Mouse (Mus musculus): ENCODE measurements around the gene Kat2b. TPM values are rescaled to one million over a fixed set of nuclear protein-coding genes. Genes with fewer than 3 reads are reported as not detected.
A peak's percentile ranks its signal among the peaks of the same experiment; 100 is the strongest.
"Not testable (repeated sequence)": the region's sequence is repeated elsewhere in the genome, so short reads cannot be mapped to it uniquely, and the experiment has no call there.

Kat2b gene
- total RNA-seq, 2 experiments from 2014 or later: 19.8 to 23.6 TPM

DNA sequence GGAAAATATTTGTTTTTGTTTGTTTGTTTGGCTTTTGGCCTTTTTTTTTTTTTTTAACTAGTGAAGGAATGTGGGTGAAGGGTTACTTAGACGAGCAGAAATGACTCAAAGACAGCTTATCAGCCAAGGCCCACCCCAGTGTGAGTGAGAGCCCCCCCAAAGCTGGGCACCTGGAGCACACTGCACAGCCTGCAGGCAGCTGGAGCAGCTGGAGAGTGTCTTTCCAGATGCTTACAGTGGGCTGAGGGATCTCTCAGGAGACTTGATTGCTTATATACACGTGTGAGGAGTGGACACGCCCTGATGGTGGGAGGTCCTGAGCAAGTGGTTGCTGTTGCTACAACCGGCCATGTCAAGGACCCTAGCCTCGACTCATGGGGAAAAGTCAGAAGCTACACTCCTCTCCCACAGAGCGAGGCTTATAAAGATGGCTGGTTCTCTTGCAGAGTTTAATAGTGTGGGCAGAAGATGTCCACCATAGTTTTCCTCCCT, 89.8 kb downstream of the Kat2b start:
- no peak for ATAC-seq (replicated peaks; ENCODE audit: poor library complexity)

DNA sequence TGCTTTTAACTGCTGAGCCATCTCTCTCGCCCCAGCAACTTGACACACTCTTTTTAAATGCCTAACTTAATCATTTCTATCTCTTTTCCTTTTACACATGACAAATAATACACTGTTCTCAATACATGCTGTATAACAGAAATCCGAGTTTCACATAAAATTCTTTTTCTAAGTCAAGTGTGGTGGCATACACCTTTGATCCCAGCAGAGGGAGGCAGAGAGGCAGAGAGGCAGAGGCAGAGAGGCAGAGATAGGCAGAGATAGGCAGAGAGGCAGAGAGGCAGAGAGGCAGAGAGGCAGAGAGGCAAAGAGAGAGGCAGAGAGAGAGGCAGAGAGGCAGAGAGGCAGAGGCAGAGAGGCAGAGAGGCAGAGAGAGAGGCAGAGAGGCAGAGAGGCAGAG, 90.7 kb downstream of the Kat2b start:
- peak; percentile 87 for ATAC-seq (replicated peaks; ENCODE audit: poor library complexity)

DNA sequence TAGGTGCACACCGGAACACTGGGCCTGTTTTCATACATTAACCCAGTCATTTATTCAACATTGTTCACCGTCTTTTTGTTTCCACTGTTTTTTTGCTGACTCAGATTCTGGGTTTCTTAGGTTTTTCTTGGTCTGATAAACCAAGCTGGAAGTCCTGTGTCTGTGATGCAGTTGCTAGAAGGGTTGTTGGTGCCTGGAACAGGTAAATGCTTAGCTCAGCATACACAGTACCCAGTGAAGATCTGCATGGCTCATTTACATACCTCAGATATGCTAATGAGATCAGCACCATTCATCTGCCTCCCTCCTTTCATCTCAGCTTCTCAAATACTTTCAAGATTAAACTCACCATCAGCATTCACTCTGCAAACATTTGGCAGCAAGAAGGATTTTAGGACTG, 92.0 kb downstream of the Kat2b start:
- ATAC-seq (replicated peaks; ENCODE audit: poor library complexity): no peak

DNA sequence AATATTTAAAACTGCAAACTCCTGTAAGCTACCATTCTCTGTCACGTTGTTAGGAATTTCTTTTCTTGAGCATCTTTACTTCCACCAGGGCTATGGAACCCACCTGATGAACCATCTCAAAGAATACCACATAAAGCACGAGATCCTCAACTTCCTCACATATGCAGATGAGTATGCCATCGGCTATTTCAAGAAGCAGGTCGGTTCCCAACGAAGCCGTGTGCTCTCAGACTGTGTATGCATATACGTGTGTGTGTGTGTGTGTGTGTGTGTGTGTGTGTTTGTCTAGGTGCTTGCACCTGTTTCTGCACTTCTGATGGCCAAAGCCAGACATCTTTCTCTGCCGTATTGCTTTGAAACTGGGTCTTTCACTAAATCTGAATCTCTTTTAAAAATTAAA, 92.6 kb downstream of the Kat2b start:
- no peak for ATAC-seq (replicated peaks; ENCODE audit: poor library complexity)

DNA sequence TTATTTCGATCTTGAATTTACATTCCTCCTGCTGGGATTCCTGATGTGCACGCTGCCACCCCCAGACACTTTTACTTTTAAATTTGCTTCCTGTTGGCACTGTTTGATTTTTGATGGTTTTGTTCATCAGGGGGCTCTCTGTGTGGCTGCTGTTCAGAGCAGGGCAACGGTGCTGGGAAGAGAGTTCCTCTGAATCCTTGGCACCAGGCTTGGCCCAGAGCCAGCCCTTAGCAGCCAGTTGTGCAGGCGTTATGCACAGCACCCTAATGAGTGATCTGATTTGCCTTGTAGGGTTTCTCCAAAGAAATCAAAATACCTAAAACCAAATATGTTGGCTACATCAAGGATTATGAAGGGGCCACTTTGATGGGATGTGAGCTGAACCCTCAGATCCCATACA, 93.1 kb downstream of the Kat2b start:
- no peak for ATAC-seq (replicated peaks; ENCODE audit: poor library complexity)

DNA sequence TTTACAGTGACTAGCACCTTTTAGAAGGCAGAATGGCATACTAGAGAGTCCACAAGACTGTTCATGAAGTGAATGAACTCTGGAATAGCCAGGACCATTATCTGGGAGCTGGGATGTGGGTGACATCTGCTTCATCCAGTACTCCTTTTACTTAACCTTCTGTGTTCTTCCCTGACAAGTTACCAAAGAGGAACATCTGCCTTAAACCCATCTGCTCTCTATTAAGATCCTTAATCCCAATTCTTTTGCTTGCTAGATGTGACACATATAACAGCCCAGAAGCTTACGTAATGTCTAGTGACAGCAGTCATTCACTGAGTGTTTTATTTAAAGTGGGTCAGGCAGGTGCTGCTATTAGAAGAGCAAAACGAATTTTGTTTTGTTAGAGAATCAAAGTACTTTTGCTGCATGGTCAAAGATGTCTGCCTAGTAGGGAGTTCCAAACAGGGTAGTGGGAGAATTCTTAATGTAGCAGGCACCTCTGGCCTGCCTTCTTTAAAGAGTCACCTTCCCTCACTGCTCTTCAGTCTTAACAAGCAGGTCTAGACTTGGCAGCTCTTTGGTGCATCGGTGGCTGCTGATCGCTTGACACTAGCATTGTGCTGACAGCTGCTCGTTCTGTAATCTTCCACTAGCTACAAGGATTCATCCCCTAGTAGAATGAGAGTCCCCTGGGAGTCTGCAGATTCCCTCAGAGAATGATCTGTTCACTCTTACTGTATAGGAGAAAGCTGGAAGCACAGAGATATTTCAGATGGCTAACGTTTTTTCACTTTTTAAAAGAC, 94.6 kb downstream of the Kat2b start:
- no peak for ATAC-seq (replicated peaks; ENCODE audit: poor library complexity)

DNA sequence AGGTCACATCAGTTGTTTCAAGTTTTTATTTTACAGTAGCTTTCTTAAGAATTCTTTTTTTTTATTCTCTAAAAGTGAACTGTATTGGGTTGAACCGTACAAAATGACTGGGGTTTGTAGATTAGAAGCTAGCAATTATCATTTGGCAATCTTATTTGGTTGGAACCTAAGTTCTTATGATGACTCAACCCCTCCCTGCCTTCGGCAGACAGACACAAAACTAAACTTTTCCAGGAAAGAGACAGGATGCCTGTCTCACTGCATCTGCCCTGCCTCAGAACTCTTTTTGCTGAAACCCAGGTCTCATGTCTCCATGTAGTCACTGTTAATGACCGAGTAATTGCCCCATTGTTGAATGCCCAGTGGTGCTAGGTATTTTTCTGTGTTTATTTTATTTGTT, 97.6 kb downstream of the Kat2b start:
- no peak for ATAC-seq (replicated peaks; ENCODE audit: poor library complexity)

DNA sequence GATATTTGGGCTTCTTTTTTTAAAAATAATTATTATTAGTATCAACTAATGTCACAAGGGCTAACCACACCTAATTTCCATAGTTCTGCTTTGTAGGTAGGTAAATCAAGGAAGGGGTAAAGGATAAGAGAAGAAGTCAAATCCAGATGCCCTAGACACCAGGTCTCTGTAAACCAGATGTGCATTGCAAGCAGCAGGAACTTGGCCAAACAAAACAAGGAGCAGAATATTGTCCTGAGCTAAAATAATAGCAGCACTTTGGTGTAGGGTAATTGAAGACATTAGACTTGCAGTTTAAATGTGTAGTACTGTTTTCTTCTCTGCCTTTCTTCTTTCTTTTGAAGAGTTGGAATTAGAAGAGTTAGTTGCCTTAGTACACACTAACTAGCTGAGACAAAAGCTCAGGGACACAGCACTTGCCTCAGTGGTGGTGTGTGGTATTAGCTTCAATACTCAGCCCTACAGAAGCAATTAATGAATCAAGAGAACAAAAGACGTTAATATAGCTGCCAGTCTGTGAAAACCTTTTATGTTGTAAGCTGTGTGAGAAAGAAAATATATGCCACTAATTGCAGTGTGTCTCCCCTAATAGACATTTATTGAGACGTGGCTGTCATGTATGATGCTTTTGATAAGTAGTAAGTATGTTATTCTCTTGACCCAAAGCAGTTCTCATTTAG, 98.2 kb downstream of the Kat2b start:
- no peak for ATAC-seq (replicated peaks; ENCODE audit: poor library complexity)

DNA sequence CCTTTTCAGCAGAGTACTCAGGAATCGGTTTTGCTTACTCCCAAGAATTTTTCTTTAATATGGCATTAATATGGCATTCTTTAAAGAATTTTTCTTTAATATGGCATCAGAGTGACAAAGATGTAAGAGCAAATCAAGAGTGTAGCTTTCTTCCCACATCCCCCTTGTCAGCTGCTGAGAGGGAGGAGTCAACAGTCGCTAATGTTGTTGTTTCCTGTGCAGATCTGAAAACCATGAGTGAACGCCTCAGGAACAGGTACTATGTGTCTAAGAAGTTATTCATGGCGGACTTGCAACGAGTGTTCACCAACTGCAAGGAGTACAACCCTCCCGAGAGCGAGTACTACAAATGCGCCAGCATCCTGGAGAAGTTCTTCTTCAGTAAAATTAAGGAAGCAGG, 103.8 kb downstream of the Kat2b start:
- no peak for ATAC-seq (replicated peaks; ENCODE audit: poor library complexity)

DNA sequence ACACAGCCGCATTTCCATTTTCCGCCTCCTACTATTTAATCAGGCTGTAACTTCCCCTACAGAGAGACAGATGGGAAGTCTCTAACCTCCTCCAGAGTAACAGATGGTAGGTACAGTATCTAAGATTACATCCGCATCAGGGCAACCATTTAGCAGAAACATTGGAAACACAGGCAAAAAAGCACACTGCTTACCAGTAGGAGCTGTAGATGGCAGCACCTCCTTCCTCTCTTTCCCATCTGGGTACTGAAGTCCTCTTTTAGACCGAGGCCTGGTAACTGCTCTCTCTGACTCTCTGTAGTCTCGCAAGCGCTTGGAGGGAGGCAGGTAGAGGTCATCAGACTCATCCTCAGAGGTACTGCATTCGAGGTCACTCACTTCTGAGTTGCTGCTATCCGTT, 112.1 kb downstream of the Kat2b start:
- peak; percentile 82 for ATAC-seq (replicated peaks; ENCODE audit: poor library complexity)

DNA sequence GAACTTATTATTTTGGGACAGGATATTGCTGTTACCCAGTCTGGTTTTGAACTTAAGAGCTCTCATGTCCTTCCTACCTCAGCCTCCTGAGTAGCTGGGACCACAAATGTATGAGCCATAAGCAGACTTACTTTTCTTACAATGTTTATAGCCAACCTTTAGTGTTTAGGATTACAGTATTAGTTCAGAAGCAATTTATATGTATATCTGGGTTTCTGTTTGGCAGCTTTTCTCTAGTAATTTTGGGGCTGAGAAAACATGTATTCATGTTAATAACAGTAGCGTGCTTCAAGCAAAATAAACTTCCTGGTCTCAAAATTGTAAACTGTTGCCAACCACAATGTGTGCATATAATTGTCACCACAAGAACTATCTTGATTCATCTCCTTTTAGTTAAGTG, 121.7 kb downstream of the Kat2b start:
- ATAC-seq (replicated peaks; ENCODE audit: poor library complexity): no peak

DNA sequence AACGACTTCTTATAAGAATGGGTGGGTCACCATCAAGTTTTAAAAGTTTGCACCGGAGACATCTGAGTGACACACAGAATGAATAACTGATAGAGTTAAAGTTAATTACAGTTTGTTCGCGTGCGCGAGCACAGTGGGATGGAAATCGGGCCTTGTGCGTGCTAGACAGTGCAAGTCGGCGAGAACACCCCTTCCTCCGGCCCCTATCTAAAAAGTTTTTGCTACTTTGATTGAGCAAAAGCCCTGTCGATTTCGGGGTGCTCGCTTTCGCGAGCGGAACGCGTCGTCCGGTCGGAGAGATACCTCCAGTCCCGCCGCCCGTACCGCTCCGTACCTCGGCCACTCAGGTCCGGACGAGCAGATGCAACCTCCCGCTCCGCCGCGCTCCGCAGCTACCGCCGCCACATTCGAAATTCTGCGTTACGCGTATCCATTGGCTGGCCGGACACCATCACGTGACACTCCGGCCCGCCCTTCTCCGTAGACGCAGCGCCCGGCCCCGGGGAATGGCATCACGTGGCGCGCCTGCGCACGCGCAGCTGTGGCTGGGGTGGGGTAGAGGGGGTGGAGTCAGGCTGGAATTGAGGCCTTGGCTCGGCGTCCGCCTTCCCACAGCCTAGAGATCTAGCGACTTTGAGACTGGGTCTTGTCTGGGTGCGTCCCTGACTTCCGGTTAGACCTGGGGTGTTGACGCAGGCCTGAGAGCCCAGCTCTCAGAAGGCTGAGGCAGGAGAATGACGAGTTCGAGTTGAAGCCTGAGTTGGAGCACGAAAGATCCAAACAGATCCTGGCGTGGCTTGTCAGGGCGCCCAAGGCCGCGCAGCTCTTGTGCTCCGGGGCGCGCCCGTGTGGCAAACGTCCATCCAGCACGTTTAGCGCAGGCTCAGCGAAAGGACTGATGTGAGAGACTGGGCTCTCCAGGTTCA, 122.5 kb downstream of the Kat2b start, which contains the start of gene Sgo1:
Sgo1 (minus strand) TSS at position 457 of the 926 bp plus-strand sequence.
- ATAC-seq (replicated peaks; ENCODE audit: poor library complexity): peak; percentile 77

DNA sequence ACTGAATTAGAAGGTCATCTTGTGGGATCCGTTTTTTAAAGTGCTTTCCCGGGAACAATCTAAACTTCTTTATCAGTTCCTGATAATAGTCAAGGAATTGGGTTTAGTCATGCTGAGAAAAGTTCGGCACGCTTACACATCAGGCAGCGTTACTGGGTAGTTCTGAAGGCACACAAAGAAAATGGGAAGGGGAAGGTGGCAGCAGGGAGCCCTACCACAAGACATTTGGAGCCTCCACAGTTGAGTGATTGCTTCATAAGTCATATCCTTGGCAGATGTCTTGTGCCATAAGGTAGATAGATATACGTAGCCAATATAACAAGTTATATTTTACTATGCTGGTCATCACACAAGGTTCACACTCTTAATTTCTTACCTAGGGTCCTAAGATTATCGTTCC, 123.3 kb downstream of the Kat2b start:
- peak; percentile 58 for ATAC-seq (replicated peaks; ENCODE audit: poor library complexity)

DNA sequence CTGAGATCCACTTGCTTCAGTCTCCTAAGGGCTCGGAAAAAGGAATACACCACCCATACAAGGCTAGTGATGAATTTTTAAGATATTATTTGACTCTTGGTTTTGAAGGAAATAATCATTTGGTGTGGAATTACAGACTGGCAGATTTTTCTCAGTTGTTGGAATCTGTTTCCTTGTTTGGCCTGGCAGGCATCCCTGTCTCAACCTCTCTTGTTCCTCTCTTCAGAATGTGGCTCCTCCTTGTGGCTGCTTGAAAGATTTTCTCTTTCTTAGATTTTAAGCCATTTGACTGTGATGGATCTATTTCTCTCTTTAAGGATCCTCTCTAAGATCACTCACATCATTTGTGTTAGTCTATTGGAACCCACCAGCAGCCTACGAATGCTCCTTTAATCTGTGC, 127.4 kb downstream of the Kat2b start:
- no peak for ATAC-seq (replicated peaks; ENCODE audit: poor library complexity)

DNA sequence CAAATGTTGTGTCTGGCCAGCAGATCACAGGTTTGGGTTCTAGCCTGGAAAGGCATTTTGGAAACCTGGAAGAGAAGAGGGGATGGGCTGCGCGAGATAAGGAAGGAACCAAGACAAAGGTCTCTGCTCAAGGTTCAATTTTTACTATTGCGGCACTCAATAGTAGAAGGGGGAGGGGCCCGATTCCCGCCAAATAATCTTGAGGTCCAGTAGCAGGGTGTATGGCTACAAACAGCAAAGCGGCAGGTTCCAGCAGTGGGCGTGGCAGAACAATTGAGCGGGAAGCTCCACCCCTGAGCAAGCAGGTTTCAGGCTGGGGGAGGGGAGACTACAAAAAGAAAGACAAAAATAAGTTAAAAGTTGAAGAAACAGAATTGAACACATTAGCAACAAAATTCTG, 130.9 kb downstream of the Kat2b start:
- not testable (repeated sequence) for ATAC-seq (replicated peaks; ENCODE audit: poor library complexity)

DNA sequence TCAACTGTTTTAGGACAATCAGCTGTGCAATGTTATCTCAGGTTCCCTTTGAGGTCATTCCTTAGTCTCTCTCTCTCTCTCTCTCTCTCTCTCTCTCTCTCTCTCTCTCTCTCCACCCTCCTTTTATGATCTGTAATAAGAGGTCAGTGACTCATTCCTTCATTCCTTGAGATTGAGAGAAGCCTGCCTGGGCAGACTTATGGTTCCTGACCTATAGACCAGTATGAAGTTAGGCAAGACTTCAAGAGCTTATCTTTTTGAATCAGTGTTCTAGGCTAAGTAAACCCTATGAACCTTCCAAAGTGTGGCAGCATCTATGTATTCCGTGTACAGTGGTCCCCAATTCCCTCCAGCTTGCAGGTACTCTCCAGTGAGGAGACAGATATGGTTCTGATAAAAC, 147.8 kb downstream of the Kat2b start:
- ATAC-seq (replicated peaks; ENCODE audit: poor library complexity): no peak

DNA sequence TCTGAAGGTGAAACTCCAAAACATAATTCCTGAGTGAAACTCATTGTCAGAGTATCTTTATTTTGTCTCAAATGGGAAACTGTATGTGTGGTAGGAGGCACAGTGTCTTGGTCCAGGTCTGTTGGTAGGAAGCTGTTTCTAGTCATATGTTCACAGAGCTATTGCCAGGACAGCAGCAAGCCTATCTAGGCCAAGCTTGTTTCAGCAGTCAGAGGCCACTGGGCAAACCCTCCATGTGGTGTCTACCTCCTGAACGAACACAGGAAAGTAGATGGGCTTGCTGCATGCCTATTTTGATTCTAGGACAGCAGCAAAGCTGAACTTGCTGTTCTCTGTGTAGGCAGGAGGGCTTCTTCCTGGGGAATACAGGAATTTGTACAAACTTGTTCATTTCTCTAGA, 148.5 kb downstream of the Kat2b start:
- not testable (repeated sequence) for ATAC-seq (replicated peaks; ENCODE audit: poor library complexity)

DNA sequence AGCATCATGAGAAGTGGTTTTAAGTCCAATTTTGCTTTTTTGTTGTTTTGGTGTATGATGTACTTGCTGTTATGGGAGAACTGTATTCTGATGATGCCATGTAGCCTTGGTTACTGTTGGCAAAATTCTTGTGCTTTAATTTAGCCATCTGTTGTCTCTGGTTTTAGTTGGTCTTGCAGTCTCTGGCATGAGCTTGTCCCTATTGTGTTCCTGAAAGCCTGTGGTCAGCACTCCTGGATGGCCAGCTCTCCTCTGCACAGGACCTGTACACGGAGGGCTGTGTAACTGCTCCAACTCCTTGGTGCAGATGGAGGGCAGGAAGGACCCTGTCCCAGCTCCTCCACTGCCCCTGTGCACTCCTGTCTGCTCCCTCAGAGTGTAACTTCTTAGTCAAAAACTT, 151.8 kb downstream of the Kat2b start:
- no peak for ATAC-seq (replicated peaks; ENCODE audit: poor library complexity)

DNA sequence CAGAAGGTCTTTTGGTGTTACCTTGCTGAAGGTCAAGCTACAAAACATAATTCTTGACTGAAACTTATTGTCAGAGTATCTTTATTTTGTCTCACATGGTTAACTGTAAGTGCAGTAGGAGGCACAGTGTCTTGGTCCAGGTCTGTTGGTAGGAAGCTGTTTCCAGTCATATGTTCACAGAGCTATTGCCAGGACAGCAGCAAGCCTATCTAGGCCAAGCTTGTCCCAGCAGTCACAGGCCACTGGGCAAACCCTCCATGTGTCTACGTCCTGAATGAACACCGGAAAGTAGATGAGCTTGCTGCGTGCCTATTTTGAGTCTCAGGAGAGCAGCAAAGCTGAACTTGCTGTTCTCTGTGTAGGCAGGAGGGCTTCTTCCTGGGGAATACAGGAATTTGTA, 152.3 kb downstream of the Kat2b start:
- ATAC-seq (replicated peaks; ENCODE audit: poor library complexity): not testable (repeated sequence)

Data from megakaryocyte progenitor cell, adult 5-6 weeks (primary cell).